Mouse (Mus musculus) cerebellum, adult (tissue): ENCODE measurements around the gene Mast3.

Experiments
- ATAC-seq: cut with Nextera tagmentation; 2 replicates; pipeline ENCODE4 v1.9.2; 2017; ENCODE audit warnings: mild to moderate bottlenecking, moderate library complexity, mixed read lengths; ENCODE audit not compliant: insufficient number of reproducible peaks, low FRiP score, low TSS enrichment

The Mast3 gene

DNA sequence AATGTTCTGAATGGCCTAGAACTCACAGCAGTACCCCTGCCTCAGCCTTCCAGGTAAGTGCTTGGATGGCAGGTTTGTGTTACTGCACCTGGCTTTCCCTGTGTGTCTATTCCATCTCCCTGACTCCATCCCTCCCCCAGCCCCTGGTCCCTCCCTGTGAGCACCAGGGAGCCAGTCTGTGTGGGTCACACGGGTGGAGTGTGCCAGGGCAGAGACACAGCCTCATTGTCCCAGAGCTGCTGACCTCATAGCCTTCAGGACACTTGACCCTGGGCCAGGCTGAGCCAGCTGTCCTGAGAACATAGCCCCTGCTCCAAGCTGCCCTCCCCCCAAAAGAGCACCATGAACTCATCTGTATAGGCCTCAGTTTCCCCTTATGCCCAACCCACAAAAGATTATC is 2.5 kb upstream of the Mast3 start:
- no peak for ATAC-seq

DNA sequence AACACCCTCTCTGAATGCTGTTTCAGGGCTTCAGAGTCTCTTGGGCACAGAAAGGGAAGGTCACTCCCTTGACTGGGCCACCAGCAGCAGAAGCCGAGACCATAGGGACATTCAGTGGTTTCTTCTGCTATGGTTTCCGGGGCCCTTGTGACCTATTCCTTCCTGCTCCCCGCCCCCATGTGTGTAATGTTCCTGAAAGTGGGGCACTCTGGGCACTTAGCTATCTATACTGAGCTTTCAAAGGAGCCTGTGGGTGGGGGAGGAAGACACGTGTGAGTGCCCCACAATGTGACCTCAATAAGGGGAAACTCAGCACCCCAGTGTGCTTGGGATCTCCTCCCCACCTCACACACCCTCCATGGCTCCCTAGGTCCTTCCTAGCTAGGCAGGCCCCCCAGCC is 1.7 kb upstream of the Mast3 start:
- ATAC-seq, result no peak

DNA sequence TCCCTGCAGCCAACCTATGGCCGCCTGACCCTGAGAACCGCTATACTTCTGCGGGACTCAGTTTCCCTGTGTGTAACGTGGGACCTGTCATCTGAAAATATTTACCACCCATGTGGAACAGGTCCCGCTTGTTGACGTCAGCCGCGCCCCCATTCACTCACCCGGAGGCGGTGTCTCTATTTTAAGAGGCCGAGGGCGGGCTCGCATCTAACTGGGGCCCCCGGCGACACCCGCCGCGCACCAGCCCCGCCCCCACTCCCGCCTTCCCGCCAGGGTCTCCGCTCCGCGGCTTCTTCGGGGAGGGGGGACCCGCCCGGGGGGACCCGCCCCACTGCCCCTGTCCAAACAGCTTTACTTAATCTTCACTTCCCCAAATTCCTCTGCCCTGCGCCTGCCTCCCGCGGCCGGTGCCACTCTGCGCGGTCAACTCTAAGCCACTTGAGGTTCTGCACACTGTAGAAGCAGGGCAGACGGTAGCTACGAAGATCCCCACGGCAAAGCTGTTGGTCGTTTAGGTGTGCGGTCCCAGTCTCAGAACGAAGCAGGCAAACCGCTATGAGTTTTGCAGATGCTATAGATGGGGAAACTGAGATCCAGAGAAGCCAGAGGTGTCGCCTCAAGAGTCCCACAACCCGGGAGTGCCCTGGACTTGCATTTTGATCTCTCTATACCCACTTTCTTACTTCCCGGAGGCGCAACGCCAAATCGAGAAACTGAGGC is 933 bp downstream of the Mast3 start:
- no peak for ATAC-seq

DNA sequence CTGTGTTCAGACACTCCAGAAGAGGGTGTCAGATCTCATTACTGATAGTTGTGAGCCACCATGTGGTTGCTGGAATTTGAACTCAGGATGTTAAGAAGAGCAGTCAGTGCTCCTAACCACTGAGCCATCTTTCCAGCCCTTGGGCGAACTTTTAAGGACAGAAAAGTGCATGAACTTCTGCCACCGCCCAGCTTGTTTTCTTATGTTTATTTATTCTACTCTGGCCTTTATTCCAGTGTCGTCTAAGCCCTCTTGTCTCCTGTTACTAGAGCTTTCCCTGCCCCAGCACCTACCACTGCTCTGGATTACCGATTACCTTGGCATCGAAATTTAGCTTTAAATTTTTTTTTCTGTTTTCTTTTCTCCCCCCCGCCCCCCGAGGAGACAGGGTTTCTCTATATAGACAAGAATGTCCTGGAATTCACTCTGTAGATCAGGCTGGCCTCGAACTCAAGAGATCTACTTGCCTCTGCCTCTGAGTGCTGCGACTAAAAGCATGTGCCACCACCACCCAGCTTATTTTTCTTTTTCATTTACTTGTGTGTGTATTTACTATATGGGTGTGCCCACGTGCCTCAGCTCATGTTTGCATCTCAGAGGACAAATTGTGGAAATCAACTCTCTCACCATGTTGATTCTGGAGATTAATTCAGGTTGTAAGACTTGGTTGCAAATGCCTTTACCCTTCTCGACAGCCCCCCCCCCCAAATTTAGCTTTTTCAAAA is 1.9 kb downstream of the Mast3 start:
- no peak for ATAC-seq

DNA sequence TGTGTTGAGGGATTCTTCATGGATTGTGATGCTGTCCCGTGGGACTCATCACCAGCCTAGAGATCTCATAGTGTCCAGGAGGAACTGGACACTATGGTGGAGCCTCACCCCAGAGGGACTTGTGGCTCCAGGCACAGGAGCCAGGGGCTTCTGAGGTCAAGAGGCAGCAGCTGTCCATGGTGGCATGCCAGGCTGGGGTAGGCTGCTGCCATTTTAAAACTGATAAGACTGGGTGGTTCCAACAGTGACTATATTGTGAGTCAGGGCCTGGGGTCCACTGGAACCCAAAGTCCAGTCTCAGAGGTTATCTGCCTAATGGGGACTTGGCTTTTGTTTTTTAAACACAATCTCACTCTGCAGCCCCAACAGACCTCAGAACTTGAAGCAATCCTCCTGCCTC is 3.0 kb downstream of the Mast3 start:
- no peak for ATAC-seq

DNA sequence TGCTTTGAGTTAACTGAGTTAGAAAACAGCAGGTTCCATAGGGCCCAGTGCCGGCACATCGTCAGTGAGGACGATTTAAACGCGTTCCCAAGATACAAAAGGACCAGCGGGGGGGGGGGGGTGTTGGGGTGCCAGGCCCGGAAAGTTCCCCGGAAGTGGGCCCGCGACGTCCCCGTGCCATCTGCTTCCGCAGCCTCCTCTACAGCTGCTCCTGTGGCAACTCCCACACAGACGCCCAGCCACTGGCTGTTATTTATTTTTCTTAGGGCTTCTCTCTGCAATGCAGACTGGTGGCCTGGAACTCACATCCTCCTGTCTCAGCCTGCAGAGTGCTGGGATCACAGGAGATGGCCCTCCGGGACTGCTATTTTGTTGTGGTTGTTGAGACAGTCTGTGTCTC is 3.7 kb downstream of the Mast3 start:
- ATAC-seq, result no peak

DNA sequence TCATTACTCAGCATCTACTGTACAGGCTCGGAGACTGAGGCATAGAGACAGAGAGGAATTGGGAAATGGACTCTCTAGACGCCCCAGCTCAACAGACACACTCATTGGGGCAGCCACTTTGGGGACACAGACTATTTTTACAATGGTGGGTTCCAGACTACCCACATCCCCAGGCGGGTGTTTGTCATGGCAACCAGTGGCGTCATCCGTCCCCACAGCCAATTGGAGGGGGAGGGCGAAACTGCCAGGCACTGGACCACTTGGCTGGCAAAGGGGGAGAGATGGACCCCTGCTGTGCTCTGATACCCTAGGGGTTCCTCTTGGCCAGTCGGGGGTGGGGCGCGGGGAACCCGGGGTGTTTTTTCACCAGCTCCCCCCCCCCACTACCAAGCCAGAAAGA is 4.2 kb downstream of the Mast3 start:
- ATAC-seq, result no peak

DNA sequence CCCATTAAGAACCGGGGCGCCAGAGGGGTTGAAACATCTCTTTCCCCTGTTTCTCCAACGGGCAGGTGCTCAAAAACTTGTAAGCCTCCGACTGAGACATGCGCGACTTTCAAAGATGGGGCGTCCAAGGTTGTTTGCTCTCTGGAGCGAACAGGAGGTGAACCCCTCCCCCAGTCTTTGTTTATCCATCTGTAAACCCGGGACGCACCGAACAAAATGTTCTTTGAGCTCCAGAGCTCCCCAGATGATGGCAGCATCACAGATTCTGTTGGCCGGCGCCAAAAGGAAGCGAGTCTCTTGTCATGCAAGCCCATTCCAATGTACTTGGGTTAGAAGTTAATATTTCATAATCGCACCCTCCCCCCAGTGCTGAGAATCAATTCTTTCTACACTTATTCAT is 6.6 kb downstream of the Mast3 start:
- ATAC-seq, result no peak

DNA sequence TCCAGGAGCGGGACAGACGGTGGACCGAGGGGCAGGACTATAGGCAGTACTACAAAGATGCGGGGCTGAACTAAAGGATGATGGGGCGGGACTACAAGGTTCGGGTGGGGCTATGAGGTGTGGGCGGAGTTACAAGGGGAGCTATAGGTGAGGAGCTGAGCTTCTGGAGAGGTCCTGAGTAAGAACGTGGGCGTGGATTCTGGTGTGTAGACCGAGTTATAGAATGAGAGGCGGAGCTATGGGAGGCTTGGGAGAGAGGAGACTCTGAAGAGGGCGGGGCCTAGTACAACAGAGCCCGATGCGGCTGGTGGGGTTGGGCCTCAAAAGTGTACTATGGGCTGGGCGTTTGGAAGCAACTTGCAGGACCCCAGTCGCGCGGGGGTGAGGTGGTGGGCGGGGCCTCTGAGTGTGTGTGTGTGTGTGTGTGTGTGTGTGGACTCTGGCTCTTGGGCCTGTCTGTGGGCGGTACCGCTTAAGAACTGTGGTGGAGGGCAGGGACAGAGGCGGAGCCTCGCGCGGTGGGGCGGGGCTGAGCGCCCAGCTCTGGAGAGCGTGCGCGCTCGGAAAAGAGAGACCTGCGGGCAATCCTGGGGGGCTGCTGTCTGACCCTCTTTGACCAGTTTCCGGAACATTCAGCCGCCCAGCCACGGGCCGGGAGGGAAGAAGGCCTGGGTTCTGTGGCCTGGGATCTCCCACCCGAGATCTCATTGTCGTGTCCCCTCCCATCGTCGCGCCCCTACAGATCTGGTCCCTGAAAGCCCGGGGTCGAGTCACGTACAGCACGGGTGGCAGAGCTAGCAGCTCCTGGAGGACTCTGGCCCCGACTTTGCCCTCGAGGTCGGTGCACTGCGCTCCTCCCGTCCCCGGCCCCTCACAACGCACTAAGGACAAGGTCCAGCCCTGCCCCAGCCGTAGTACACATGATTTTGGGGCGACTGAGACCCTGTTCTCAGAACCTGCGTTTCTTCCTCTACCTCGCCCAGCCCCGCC is 7.5 kb downstream of the Mast3 start:
- peak; percentile 50 for ATAC-seq

DNA sequence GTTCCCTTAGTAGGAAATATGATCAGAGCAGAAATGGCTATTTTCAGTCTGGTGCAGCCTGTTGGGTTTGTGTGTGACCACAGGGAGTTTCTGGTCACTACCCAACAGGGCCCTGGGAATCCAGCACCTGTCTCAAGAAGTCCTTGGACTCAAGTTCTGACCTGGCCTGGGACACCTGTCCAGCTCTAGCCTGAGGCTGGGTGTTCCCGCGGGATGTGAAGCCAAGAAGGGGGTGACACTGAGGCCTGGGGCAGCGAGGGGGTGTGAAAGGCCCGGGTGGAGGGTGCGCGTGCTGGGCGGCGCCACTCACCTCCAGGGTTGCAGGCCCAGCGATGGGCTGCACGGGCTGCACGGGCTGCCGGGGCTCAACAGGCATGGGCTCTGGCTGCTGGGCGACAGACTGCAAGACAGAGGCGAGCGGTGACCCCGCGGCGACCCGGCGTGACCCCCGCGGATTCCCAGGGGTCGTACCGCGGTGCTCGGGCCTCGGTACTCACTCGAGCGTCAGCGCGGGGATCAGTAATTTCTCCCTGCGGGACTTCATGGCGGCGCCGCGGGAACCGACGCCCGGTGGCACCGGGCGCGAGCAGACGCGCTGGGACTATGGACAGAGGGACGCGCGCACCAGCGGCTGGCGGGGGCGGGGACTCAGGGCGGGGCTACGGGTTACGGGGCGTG is 8.3 kb downstream of the Mast3 start:
- ATAC-seq, result no peak

DNA sequence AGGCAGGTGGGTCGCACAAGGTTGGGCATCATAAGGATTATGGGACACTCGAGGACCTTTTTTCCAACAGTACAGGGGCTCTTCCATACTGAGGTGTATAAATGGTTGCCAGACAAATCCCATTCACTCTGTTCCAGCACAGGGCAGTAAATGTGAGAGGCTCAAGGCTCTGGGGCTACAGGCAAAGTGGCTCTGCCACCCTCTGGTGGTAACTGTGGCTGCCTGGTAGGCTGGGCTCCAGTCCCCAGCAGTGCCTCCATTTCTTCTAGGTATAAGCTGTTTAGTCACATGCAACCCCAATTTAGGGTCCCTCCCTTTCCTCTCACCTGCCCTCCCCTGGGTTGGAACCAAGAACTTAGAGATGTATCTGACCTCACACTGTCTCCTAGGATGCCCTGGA is 9.5 kb downstream of the Mast3 start:
- no peak for ATAC-seq

DNA sequence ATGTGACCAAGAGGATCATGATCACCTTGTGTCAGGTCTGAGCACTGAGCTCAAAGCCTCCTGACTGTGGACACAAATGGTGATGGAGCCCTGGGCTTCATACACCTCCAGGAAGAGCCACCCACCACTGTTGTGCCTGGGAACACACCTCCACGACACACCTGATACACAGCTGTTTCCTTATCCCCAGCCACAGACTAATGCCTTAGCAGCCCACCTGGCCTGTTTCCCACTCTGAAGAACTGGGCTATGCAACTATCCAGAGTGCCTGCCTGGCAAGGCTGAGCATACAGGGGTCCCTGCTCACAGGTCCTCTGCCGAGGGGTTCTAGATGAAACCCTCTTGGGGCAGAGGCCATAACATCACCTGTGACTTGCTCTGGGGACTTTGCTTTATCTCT is 10.6 kb downstream of the Mast3 start:
- ATAC-seq, result no peak

DNA sequence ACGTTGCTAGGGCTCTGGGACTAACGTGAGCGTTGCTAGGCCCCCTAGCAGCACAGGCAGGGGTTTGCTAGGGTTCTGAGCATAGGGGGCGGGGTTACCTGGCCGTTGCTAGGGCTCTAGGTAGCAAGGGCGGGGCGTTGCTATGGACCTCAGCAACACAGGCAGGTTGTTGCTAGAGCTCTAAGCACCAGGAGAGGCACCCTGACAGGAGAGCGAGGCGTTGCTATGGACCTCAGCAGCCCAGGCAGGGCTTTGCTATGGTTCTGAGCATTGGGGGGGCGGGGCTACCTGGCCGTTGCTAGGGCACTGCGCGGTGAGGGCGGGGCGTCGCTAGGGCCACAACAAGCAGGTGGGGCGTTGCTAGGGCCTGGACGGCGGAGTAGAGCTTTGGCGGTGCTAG is 12.2 kb downstream of the Mast3 start:
- peak; percentile 1; the same call in 1 of the 2 replicates for ATAC-seq

DNA sequence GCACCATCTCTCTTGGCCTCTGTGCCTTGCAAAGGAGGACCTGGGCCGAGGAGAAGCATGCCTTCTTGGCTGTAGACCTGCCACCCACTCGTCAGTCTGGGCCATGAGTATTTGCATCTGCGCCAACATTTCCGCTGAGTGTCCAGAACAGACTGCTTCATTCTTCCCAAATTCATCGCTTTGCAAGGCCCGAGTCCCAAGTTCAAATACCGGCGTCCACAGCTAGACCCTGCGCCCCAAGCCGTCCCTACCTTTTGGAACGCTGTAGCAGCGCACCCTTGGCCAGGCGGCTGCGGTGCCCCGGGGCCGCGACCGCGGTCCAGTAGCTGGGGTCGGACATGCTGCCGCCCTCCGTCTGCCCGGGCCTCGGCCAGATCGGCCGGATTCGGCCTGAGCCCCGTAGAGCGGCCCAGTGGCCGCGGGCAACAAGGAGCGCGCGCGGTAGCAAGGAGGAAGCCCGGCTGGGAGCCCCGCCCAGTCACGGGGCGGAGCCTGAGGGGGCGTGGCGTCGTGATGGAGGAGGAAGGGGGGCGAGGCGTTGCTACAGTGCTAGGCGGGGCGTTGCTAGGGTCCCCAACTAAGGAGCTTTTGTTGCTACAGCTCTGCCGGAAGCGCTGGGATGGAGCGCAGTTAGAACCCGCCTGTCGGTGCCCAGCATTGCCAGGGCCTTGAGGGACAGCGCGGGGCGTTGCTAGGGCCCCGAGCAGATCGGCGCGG is 12.7 kb downstream of the Mast3 start:
- ATAC-seq, result peak; percentile 28

DNA sequence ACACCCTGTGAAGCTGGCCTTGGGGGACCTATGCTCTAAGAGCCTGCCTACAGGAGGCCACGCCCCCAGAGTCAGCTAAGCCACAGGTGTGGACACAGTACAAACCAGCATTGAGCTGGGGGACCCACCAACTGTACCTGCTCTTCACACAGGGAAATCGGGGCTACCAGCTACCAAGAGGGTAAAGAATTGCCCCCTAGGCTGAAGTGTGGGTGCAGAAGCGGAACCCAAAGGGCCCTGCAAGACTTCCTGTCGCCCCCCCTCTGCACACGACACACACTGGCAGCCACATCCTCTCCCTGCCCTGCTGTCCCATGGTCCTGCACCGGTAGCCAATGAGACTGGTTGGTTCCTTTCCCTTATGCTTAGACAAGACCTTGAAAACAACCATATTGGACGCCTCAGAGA is 13.6 kb downstream of the Mast3 start:
- ATAC-seq, result no peak

DNA sequence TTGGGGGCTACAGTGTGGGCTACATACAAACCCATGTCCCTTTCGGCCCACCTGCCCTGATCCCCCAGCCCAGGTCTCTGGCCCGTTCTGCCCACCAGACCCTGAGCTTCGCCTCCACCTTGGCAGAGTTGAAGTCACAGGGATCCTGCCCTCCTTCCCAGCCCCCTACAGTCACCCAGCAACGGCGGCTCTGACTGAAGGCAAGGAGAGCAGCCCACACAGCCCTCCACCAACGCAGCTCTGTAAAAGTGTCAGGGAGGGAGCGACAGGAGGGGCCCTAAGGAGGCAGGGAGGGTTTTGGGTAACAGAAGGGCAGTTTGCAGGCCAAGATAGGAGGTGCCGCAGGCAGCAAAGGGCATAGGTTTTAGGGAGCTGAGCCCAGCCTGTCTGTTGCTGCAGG is 14.0 kb downstream of the Mast3 start:
- no peak for ATAC-seq

DNA sequence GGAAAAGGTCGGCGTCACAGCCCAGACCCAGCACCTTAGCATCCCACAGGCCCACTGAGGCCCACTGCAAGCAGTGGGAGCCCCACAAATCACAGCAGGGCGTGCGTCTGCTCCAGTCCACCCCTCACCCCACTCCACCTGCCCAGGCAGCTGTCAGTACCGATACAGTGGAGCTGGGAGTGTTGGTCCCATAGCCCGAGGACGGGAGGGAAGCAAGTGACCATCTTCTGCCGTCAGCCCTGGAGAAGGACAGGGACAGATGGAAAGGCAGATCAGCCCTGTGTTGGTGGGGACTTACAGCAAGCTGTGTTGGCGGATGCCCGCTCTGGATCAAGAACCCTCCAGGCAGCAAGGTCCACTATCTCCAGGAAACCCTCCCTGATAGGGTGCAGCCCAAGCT is 15.8 kb downstream of the Mast3 start:
- no peak for ATAC-seq

DNA sequence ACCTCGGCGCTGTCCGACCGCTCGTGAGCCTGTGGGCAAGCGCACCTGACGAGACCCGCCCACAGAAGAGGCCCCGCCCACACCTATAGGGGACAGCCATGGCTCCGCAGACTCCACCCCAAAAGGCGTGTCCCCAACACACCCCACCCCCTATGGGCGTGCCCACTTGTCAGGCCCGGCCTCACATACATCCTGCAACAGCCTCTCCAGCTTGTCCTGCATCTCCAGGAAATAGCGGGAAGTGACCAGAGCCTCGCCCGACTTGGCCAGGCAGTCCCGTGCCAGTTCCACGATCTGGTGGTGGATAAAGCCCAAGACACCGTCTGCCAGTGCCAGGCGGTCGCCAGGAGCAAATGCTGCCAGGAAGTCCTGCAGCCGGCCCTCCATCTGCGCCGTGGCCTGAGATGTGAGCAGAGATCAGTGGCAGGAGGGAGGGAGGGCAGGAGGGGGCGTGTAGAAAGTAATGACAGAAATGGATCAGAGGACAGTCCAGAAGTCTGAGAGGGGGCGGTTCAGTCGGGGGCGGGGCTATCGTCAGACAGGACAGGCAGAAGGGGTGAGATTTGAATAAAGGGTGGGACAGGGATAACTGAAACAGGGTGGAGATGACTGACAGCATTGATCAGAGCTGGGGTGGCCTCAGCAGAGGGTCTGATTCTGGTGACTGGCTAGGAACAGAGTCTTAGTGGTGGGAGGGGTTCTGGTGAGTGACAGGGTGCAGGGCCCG is 16.8 kb downstream of the Mast3 start:
- peak; percentile 62 for ATAC-seq

DNA sequence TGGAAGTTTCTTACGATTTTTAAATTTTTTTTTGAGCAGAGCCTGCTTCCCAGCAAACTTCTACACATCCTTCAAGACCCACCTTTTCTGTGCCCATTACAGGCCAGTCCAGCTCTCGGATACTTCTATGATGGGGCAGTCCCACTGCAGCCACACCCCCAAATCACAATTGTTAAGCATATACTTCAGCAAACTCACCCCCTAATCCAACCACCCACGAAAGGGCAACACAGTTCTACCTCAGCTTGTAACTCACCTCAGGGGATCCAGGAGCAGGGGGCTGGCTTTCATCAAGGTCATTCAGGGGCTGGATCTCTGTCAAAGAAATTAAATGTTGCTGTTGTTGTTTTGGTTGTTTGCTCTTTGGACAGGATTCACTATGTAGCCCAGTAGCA is 17.8 kb downstream of the Mast3 start:
- ATAC-seq, result no peak
